Mouse (Mus musculus) megakaryocyte, adult 5-6 weeks (primary cell): ENCODE data around the gene Wdr45b. TPM values are rescaled to one million over a fixed set of nuclear protein-coding genes. Genes with fewer than 3 reads are reported as not detected.
A peak's percentile ranks its signal among the peaks of the same experiment; 100 is the strongest.
"Not testable (repeated sequence)": the region's sequence is repeated elsewhere in the genome, so short reads cannot be mapped to it uniquely, and the experiment has no call there.

Source experiments
- ATAC-seq: 2 replicates; pipeline ENCODE4 v1.8.0; 2016; ENCODE audit warnings: mild to moderate bottlenecking, inconsistent platforms; ENCODE audit not compliant: poor library complexity, severe bottlenecking
- total RNA-seq, 2 experiments: library from RNA; stranded (forward) in 1 of 2; stranded (reverse) in 1 of 2; fragments of 153-499, 151-499 nt in 1 of 2; fragments of 221-1000, 200-1000 nt in 1 of 2; gene quantifications; 2 replicates each; pipeline versions ENCODE4 v1.2.3 to v1.2.4; 2015 to 2017

The Wdr45b gene
- total RNA-seq, 2 experiments from 2014 or later, result 48.1 to 55.1 TPM

GRCm38 (mm10) chr11:121328619-121329018, 25.6 kb downstream of the Wdr45b start:
- no peak for ATAC-seq

- ATAC-seq, result no peak
These were observed 26.0 kb downstream of the Wdr45b start for GRCm38 (mm10) chr11:121328206-121328605.

- ATAC-seq, result no peak
These were observed 27.6 kb downstream of the Wdr45b start for GRCm38 (mm10) chr11:121326681-121327080.

- ATAC-seq, result no peak
These were observed 28.2 kb downstream of the Wdr45b start for GRCm38 (mm10) chr11:121326034-121326433.

GRCm38 (mm10) chr11:121307712-121308111, 46.5 kb downstream of the Wdr45b start:
- ATAC-seq, result not testable (repeated sequence)

GRCm38 (mm10) chr11:121306608-121307007, 47.6 kb downstream of the Wdr45b start:
- ATAC-seq, result no peak

GRCm38 (mm10) chr11:121305371-121305770, 48.9 kb downstream of the Wdr45b start:
- no peak for ATAC-seq

- no peak for ATAC-seq
These were observed 54.0 kb downstream of the Wdr45b start for GRCm38 (mm10) chr11:121300265-121300664.

GRCm38 (mm10) chr11:121298493-121298892, 55.8 kb downstream of the Wdr45b start:
- no peak for ATAC-seq

GRCm38 (mm10) chr11:121294771-121295170, 59.5 kb downstream of the Wdr45b start:
- ATAC-seq, result no peak

GRCm38 (mm10) chr11:121289859-121290258, 64.4 kb downstream of the Wdr45b start:
- ATAC-seq, result no peak

GRCm38 (mm10) chr11:121282911-121283310, 71.3 kb downstream of the Wdr45b start:
- ATAC-seq, result no peak

- peak; percentile 66 for ATAC-seq
These were observed 76.2 kb downstream of the Wdr45b start for GRCm38 (mm10) chr11:121278011-121278410.

GRCm38 (mm10) chr11:121277516-121277915, 76.7 kb downstream of the Wdr45b start:
- peak; percentile 75 for ATAC-seq

Other genes with a start within 250 kb of the Wdr45b start
- not detected in 2 replicates for gene Tex19.2, start 235.8 kb downstream of the Wdr45b start, total RNA-seq (2015)
- gene Tex19.2, start 235.8 kb downstream of the Wdr45b start, total RNA-seq (2017), result not detected in 2 replicates
- gene Tex19.1, start 208.3 kb downstream of the Wdr45b start, total RNA-seq (2015), result not detected in 2 replicates
- gene Tex19.1, start 208.3 kb downstream of the Wdr45b start, total RNA-seq (2017), result not detected in 2 replicates
- gene Uts2r, start 194.2 kb downstream of the Wdr45b start, total RNA-seq (2015), result not detected in 2 replicates
- gene Uts2r, start 194.2 kb downstream of the Wdr45b start, total RNA-seq (2017), result not detected in 2 replicates
- gene Hexdc, start 150.0 kb downstream of the Wdr45b start, total RNA-seq (2015), result 1.5 and 3.1 TPM in 2 replicates
- gene Hexdc, start 150.0 kb downstream of the Wdr45b start, total RNA-seq (2017), result 3.6 and 3.9 TPM in 2 replicates
- gene Ogfod3, start 149.7 kb downstream of the Wdr45b start, total RNA-seq (2015), result 7.0 and 11.7 TPM in 2 replicates
- 2.0 and 5.5 TPM in 2 replicates for gene Ogfod3, start 149.7 kb downstream of the Wdr45b start, total RNA-seq (2017)
- gene Cybc1, start 125.1 kb downstream of the Wdr45b start, total RNA-seq (2015), result 65.8 and 70.5 TPM in 2 replicates
- gene Cybc1, start 125.1 kb downstream of the Wdr45b start, total RNA-seq (2017), result 59.2 and 71.8 TPM in 2 replicates
- 16.9 and 18.3 TPM in 2 replicates for gene Narf, start 117.2 kb downstream of the Wdr45b start, total RNA-seq (2015)
- gene Narf, start 117.2 kb downstream of the Wdr45b start, total RNA-seq (2017), result 32.1 and 35.8 TPM in 2 replicates
- 16.3 and 17.8 TPM in 2 replicates for gene Foxk2, start 94.5 kb downstream of the Wdr45b start, total RNA-seq (2015)
- 16.9 and 24.8 TPM in 2 replicates for gene Foxk2, start 94.5 kb downstream of the Wdr45b start, total RNA-seq (2017)
- 0.39 TPM in 1 of 2 replicates, not detected in the other for gene Rab40b, start 33.8 kb upstream of the Wdr45b start, total RNA-seq (2015)
- not detected in 2 replicates for gene Rab40b, start 33.8 kb upstream of the Wdr45b start, total RNA-seq (2017)
- 5.1 and 5.7 TPM in 2 replicates for gene Fn3krp, start 67.0 kb upstream of the Wdr45b start, total RNA-seq (2015)
- 9.6 and 10.0 TPM in 2 replicates for gene Fn3krp, start 67.0 kb upstream of the Wdr45b start, total RNA-seq (2017)
- gene Fn3k, start 80.5 kb upstream of the Wdr45b start, total RNA-seq (2015), result 0.36 and 0.45 TPM in 2 replicates
- 0.18 and 1.1 TPM in 2 replicates for gene Fn3k, start 80.5 kb upstream of the Wdr45b start, total RNA-seq (2017)
- gene Tbcd, start 97.5 kb upstream of the Wdr45b start, total RNA-seq (2015), result 28.1 and 28.7 TPM in 2 replicates
- gene Tbcd, start 97.5 kb upstream of the Wdr45b start, total RNA-seq (2017), result 34.9 and 43.7 TPM in 2 replicates
- 0.75 and 1.6 TPM in 2 replicates for gene Zfp750, start 164.9 kb upstream of the Wdr45b start, total RNA-seq (2015)
- 0.07 and 0.24 TPM in 2 replicates for gene Zfp750, start 164.9 kb upstream of the Wdr45b start, total RNA-seq (2017)